Mouse (Mus musculus): ENCODE data around the gene Hip1.

DNA sequence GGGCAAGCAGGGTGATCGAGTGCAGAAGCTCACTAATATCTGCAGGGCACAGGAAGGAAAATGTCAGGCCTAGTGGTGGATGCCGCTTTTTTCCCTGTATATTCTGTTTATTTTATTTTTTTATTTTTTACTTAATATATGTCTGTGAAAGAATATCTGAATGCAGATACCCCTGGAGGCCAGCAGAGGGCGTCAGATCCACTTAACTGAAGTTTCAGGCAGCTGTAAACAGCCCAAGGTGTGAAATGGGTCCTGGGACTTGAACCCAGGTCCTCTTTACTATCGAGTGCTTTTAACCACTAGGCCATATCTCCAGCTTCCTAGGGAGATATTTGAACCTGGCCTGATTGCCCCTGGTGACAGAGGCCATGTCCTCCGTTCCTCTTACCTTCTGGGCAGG lies 116.1 kb downstream of the Hip1 start:
- TF ChIP-seq CTCF (IDR thresholded peaks at IDR 0.05; ENCODE audit: low read depth): peak; percentile 59
- TF ChIP-seq EP300 (IDR thresholded peaks at IDR 0.05; ENCODE audit: low read depth): no peak
